Mouse (Mus musculus): Measurements from ENCODE around the gene Cabin1. TPM values are rescaled to one million over a fixed set of nuclear protein-coding genes. Genes with fewer than 3 reads are reported as not detected.

Gene Cabin1
- total RNA-seq, 1 experiment, result 59.0 TPM

GRCm38 (mm10) chr10:75789081-75789735, 25.1 kb upstream of the Cabin1 start:
- Histone ChIP-seq H3K9me3 (ENCODE audit: control insufficient read depth, insufficient read depth, low read depth, low read length) (no peaks in the 10 kb centered on the region), H3K36me3 (ENCODE audit: control insufficient read depth, insufficient read depth, low read length, poor library complexity, severe bottlenecking) (no peaks in the 10 kb centered on the region), H3K4me3 (ENCODE audit: insufficient read depth in 1 of 2, low read depth in 1 of 2, low read length in 2 of 2, poor library complexity in 1 of 2, severe bottlenecking in 1 of 2) (no peak overlapping the region), H3K4me1 (ENCODE audit: control insufficient read depth in 2 of 2, insufficient read depth in 2 of 2, low read length in 2 of 2, poor library complexity in 1 of 2) (peaks cover 0 to 7% of the 10 kb centered on the region in 2 experiments; a peak in 1 of 4 replicates), H3K9ac (ENCODE audit: insufficient read depth, low read depth, low read length, poor library complexity, severe bottlenecking) (no peak overlapping the region), H3K27ac (ENCODE audit: insufficient read depth, low read depth, low read length, poor library complexity, severe bottlenecking) (no peak overlapping the region)
- TF ChIP-seq HCFC1 (IDR thresholded peaks at IDR 0.05; ENCODE audit: borderline replicate concordance, insufficient read depth, low read length) (no peak), CHD2 (IDR thresholded peaks at IDR 0.05; ENCODE audit: low read depth, low read length) (no peak)
- in situ Hi-C loops (cut with MboI; ENCODE audit: low sequenced_read_pairs in 2 of 2, unreplicated experiment in 2 of 2), result no loop called here
- DNase-seq (ENCODE audit: low read depth, low spot score), result no peak

DNA sequence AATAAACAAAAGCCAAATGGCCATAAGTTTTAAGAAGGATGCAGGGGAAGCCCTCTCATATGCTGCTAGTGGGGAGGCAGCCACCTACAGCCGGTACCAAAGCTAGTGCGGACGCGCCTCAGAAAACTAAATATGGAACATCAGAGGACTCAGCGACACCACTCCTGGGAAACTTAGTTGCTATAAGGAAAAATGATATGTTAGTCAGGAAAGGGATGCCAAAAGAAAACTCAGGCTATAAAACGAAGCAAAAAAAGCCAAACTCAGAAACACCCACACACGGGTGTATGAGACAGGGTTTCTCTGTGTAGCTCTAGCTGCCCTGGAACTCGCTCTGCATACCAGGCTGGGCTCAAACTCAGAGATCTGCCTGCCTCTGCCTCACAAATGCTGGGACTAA, 24.1 kb upstream of the Cabin1 start:
- in situ Hi-C loops (cut with MboI; ENCODE audit: low sequenced_read_pairs in 2 of 2, unreplicated experiment in 2 of 2), result no loop called here
- Histone ChIP-seq H3K27ac (ENCODE audit: insufficient read depth, low read depth, low read length, poor library complexity, severe bottlenecking) (no peak overlapping the region), H3K4me1 (ENCODE audit: control insufficient read depth in 2 of 2, insufficient read depth in 2 of 2, low read length in 2 of 2, poor library complexity in 1 of 2) (peaks cover 0 to 5% of the 10 kb centered on the region in 2 experiments; a peak in 1 of 4 replicates), H3K36me3 (ENCODE audit: control insufficient read depth, insufficient read depth, low read length, poor library complexity, severe bottlenecking) (no peaks in the 10 kb centered on the region), H3K9me3 (ENCODE audit: control insufficient read depth, insufficient read depth, low read depth, low read length) (no peaks in the 10 kb centered on the region), H3K9ac (ENCODE audit: insufficient read depth, low read depth, low read length, poor library complexity, severe bottlenecking) (no peak overlapping the region), H3K4me3 (ENCODE audit: insufficient read depth in 1 of 2, low read depth in 1 of 2, low read length in 2 of 2, poor library complexity in 1 of 2, severe bottlenecking in 1 of 2) (no peak overlapping the region)
- no peak for DNase-seq (ENCODE audit: low read depth, low spot score)
- no peak for TF ChIP-seq ZC3H11A (IDR thresholded peaks at IDR 0.05; ENCODE audit: borderline replicate concordance, low read depth, low read length)

- Histone ChIP-seq H3K9ac (ENCODE audit: insufficient read depth, low read depth, low read length, poor library complexity, severe bottlenecking) (no peak overlapping the region), H3K36me3 (ENCODE audit: control insufficient read depth, insufficient read depth, low read length, poor library complexity, severe bottlenecking) (no peaks in the 10 kb centered on the region), H3K27ac (ENCODE audit: insufficient read depth, low read depth, low read length, poor library complexity, severe bottlenecking) (no peak overlapping the region), H3K4me3 (ENCODE audit: insufficient read depth in 1 of 2, low read depth in 1 of 2, low read length in 2 of 2, poor library complexity in 1 of 2, severe bottlenecking in 1 of 2) (no peak overlapping the region), H3K9me3 (ENCODE audit: control insufficient read depth, insufficient read depth, low read depth, low read length) (no peaks in the 10 kb centered on the region), H3K4me1 (ENCODE audit: control insufficient read depth in 2 of 2, insufficient read depth in 2 of 2, low read length in 2 of 2, poor library complexity in 1 of 2) (peaks cover 0 to 5% of the 10 kb centered on the region in 2 experiments; a peak in 1 of 4 replicates)
- DNase-seq (ENCODE audit: low read depth, low spot score), result no peak
- in situ Hi-C loops (cut with MboI; ENCODE audit: low sequenced_read_pairs in 2 of 2, unreplicated experiment in 2 of 2), result no loop called here
- TF ChIP-seq CHD2 (IDR thresholded peaks at IDR 0.05; ENCODE audit: low read depth, low read length) (no peak), ZC3H11A (IDR thresholded peaks at IDR 0.05; ENCODE audit: borderline replicate concordance, low read depth, low read length) (no peak)
Measured at GRCm38 (mm10) chr10:75785442-75785841, 21.3 kb upstream of the Cabin1 start.

DNA sequence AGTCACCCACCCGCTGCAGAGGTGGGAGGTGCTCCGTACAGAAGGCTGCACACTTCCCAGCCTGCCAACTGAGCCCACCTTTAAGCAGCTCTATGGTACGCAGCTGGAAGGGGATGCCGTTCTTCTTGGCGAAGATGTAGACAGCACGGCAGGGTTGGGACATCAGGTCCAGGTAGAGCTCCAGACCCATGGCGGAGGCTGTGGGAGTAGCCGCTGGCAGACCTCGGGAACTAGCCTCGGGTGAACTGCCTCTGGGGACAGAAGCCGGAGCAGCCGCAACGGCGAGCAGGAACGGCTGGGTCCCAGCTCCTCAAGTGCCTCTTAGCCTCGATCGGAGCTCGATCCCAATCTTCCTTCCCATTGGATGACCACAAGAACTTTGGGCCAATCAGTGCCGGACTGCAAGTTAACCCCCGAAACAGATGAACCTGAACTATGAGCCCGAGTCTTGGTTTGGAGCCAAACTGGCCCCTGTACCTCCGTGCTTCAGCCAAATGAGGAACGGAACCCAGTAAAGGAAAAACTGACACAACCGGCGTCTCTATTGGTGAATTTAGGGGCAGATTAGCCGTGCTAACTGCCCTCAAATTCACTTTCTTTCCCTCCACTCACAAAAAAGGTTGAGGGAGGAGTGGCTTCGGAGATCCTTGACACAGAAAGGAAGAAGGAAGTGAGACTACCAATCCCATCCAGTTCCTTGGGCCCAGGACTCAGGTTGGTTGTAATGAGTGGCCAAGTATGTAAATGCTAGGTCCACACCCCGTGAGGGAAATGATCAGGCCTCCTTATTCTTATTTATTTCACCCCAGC, 16.8 kb upstream of the Cabin1 start, which contains the start of the genes Gm20441 and Gstt3:
Gene Gm20441 (minus strand): TSS at position 186 of the 810 bp plus-strand sequence.
Gene Gstt3 (minus strand): TSS at position 646 of the 810 bp plus-strand sequence.
- H3K4me3 ChIP-seq (ENCODE audit: insufficient read depth in 1 of 2, low read depth in 1 of 2, low read length in 2 of 2, poor library complexity in 1 of 2, severe bottlenecking in 1 of 2), result peak within 1 kb of the TSS; percentile 67 to 77
- no peak within 1 kb of the TSS for H3K27ac ChIP-seq (ENCODE audit: insufficient read depth, low read depth, low read length, poor library complexity, severe bottlenecking)
- H3K36me3 ChIP-seq (ENCODE audit: control insufficient read depth, insufficient read depth, low read length, poor library complexity, severe bottlenecking), result no peaks in the 10 kb centered on the region
- peak within 1 kb of the TSS; percentile 71 for H3K9ac ChIP-seq (ENCODE audit: insufficient read depth, low read depth, low read length, poor library complexity, severe bottlenecking)
- TF ChIP-seq MAFK (IDR thresholded peaks at IDR 0.05; ENCODE audit: insufficient read depth, low read depth, low read length) (no peak), HCFC1 (IDR thresholded peaks at IDR 0.05; ENCODE audit: borderline replicate concordance, insufficient read depth, low read length) (no peak), ZNF384 (IDR thresholded peaks at IDR 0.05; ENCODE audit: low read depth, low read length) (no peak), CHD2 (IDR thresholded peaks at IDR 0.05; ENCODE audit: low read depth, low read length) (no peak), ZC3H11A (IDR thresholded peaks at IDR 0.05; ENCODE audit: borderline replicate concordance, low read depth, low read length) (no peak)
- peak; percentile 70 for DNase-seq (ENCODE audit: low read depth, low spot score)
- in situ Hi-C loops (cut with MboI; ENCODE audit: low sequenced_read_pairs in 2 of 2, unreplicated experiment in 2 of 2), result no loop called here
- peaks cover 7 to 8% of the 10 kb centered on the region in 2 experiments; a peak in 3 of 4 replicates for H3K4me1 ChIP-seq (ENCODE audit: control insufficient read depth in 2 of 2, insufficient read depth in 2 of 2, low read length in 2 of 2, poor library complexity in 1 of 2)
- H3K9me3 ChIP-seq (ENCODE audit: control insufficient read depth, insufficient read depth, low read depth, low read length), result no peaks in the 10 kb centered on the region
